Comparison of ENCODE assay signal across 20 mouse cellular contexts in genomic region chr3:148418067-148418466, GRCm38 (mm10).
DNase-seq lines count a peak whose midpoint lies in the region; ATAC-seq lines count a peak whose summit lies in the region.
"Had no signal": no experiment of that assay in that cellular context is flagged by ENCODE, and none has a peak within 500 bp of the region (broad histone marks: within the 10 kb centered on the region; RNA-seq: fewer than 3 reads in every experiment).

No protein-coding gene starts in this region.

- H3K36me3 ChIP-seq in heart, embryonic 11.5 days (ENCODE audit: control insufficient read depth, insufficient read depth, low read length), result no peaks in the 10 kb centered on the region
- H3K36me3 ChIP-seq in lung, embryonic 15.5 days, result no peaks in the 10 kb centered on the region
- H3K36me3 ChIP-seq: heart, embryonic 10.5 days; limb, embryonic 13.5 days had no signal

- no peak overlapping the region for H3K4me3 ChIP-seq in heart, embryonic 11.5 days (ENCODE audit: low read depth, low read length)
- no peak overlapping the region for H3K4me3 ChIP-seq in lung, embryonic 15.5 days
- H3K4me3 ChIP-seq: erythroblast, embryonic 14.5 days; heart, embryonic 10.5 days; limb, embryonic 13.5 days had no signal

- peak overlapping the region; percentile 27; the same call in 1 of the 2 replicates for H3K4me2 ChIP-seq in heart, embryonic 11.5 days
- H3K4me2 ChIP-seq in lung, embryonic 15.5 days, result peak overlapping the region; percentile 13; the same call in 1 of the 2 replicates
- H3K4me2 ChIP-seq: limb, embryonic 13.5 days had no signal

- DNase-seq in heart, postnatal 14 days, result no peak
- no peak for DNase-seq in lung, postnatal 4 days
- peak; percentile 59 for DNase-seq in gonadal fat pad, adult 2 months (ENCODE audit: low read depth)
- no peak for DNase-seq in gastrocnemius, postnatal 25 days
- DNase-seq in thymus, postnatal 25 days, result no peak
- DNase-seq: adrenal gland, postnatal 10 days; B cell, adult 2 months; cerebellum, adult 8-10 months; embryo, embryonic 11 days; gastrocnemius, postnatal 10 days; midbrain, embryonic 14.5 days; right cerebral cortex, postnatal 4 days had no signal

- intact Hi-C loops in heart, postnatal 14 days (cut with DNase I), result no loop called here

- no peak overlapping the region for H3K27ac ChIP-seq in heart, embryonic 11.5 days (ENCODE audit: low read depth, low read length)
- H3K27ac ChIP-seq in lung, embryonic 15.5 days, result no peak overlapping the region
- H3K27ac ChIP-seq: heart, embryonic 10.5 days; limb, embryonic 13.5 days; macrophage had no signal

- no peaks in the 10 kb centered on the region for H3K4me1 ChIP-seq in heart, embryonic 11.5 days (ENCODE audit: control insufficient read depth, insufficient read depth, low read length)
- no peaks in the 10 kb centered on the region for H3K4me1 ChIP-seq in lung, embryonic 15.5 days

- no peak for ATAC-seq in heart, embryonic 11.5 days (replicated peaks; ENCODE audit: insufficient number of reproducible peaks, low FRiP score, low TSS enrichment)
- ATAC-seq in lung, embryonic 15.5 days (ENCODE audit: borderline replicate concordance, extremely low read depth, low FRiP score, low TSS enrichment), result no peak
- ATAC-seq in megakaryocyte progenitor cell, adult 5-6 weeks (replicated peaks; ENCODE audit: poor library complexity), result peak; percentile 60
- ATAC-seq: inflammation-experienced regulatory T-cells, adult 6 months had no signal

- H3K9me3 ChIP-seq in heart, embryonic 11.5 days (replicated peaks; ENCODE audit: control insufficient read depth, low read length), result no peaks in the 10 kb centered on the region
- no peaks in the 10 kb centered on the region for H3K9me3 ChIP-seq in lung, embryonic 15.5 days
- H3K9me3 ChIP-seq: heart, embryonic 10.5 days; limb, embryonic 13.5 days had no signal

- no peak overlapping the region for H3K9ac ChIP-seq in heart, embryonic 11.5 days (ENCODE audit: low read depth, low read length)
- no peak overlapping the region for H3K9ac ChIP-seq in lung, embryonic 15.5 days
- H3K9ac ChIP-seq: limb, embryonic 13.5 days had no signal

- 2% methylated on average over 6 of the region's 6 CpGs for WGBS in heart, embryonic 11.5 days (ENCODE audit: insufficient replicate concordance)
- 5% methylated on average over 6 of the region's 6 CpGs for WGBS in lung, embryonic 15.5 days

- H3K27me3 ChIP-seq in heart, embryonic 11.5 days (ENCODE audit: control insufficient read depth, insufficient read depth, low read length), result peaks cover 21% of the 10 kb centered on the region
- no peaks in the 10 kb centered on the region for H3K27me3 ChIP-seq in lung, embryonic 15.5 days
